Mouse (Mus musculus): ENCODE measurements around the gene Mc3r.

Gene Mc3r

GRCm38 (mm10) chr2:172299126-172299921, 51.0 kb downstream of the Mc3r start:
- DNase-seq: no peak
